Mouse (Mus musculus) right cerebral cortex, postnatal 10 days (tissue): ENCODE data around the gene Nfatc4.

Experiments
- DNase-seq, 2 experiments: peaks; one replicate each; pipeline ENCODE4 v3.0.0; 2021; ENCODE audit warnings: low spot score in 2 of 2

The Nfatc4 gene

DNA sequence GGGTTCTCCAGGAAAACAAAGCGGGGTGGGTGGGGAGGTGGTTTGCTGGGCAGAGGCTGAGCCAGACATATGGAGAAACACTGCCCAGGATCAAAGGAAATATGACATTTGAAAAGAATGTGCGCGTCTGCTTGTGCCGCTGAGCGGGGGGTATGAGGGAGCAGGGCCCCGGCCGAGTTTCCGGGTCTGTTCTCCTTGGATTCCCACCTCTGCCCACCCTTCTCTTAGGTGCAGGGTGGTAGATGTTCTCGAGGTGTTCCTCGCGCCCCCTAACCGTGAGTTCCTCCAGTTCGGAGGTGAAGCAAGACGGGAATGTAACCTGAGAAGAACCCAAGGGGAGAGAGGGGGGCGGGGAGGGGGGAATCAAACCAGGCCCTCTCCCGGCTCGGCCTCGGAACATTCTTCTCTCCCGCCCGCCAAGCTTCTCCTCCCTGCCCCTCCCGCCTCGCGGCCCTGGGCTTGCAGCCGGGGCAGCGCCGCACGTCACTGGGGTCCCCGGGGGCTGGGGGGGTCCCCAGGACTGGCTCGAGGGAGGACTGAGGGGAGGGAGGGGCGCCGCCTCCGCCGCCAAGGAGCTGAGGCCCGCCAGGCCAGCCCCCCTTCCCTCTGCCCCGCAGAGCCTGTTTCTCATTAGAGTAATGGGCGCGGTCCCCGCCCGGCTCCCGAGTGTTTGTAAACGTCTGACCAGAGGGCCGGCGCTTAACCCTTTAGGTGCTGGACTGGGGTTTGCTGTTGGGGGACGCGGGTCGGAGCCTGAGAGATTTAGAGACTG lies at the start of gene Nfatc4:
TSS of gene Nfatc4 (plus strand) at position 154 of the 772 bp plus-strand sequence.
- DNase-seq = peak; percentile 65 to 70

DNA sequence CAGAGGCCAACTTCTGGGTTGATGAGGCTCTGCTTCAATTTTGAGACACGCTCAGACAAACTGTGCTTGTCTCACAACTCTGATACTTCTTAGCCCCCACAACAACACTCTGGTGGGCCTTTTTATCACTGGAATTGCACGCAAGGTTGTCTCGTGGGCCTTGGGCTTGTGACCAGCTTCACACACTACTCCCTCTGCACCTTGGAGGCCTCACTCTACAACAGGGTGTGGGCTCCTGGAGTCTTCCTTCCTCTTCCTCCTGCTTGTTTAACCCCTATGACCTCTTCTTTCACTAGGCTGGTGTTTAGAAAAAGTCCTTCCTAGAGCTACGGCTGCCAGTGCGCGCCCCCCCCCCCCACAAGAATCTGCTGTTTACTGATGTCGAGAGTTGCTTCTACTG lies 46.2 kb upstream of the Nfatc4 start:
- peak in 1 of 2 experiments; percentile 3 for DNase-seq

DNA sequence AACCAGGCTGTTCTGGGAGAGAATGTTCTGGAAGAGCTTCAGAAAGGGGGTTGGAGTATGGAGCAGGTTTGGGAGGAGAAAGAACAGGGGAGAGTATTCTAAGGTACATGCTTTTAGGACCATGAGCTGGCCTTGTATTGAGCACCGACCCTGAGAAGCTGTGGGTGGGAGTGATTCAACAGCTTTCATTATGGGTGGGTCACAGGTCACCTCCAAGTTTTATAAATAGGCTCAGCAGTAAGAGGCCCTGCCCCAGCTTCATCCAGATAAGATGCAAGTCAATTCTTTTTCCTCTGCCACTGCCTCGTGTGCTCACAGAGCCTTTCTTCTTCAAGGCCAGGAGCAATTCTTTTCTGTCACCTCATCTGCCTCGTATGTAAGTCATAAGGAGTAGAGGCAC lies 45.8 kb upstream of the Nfatc4 start:
- DNase-seq = peak in 1 of 2 experiments; percentile 6

DNA sequence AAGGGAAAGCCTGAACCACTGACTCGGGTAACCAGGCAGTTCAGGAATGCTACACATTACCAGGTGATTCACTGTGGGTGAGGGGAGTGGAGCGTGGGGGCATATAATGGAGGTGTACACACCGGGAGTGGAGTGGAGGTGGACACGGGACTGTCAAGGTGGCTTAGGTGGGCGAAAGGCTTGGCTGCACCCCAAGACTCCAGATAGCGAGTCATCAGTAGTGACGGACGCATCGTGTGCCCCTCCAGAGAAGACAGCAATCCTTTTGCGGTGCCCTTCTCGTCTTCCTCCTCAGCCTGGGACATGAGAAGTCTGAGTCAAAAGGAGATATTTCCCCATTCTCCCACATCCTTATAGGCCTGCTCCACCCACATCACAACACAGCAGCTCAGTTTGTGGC lies 45.1 kb upstream of the Nfatc4 start:
- DNase-seq = peak in 1 of 2 experiments; percentile 11

DNA sequence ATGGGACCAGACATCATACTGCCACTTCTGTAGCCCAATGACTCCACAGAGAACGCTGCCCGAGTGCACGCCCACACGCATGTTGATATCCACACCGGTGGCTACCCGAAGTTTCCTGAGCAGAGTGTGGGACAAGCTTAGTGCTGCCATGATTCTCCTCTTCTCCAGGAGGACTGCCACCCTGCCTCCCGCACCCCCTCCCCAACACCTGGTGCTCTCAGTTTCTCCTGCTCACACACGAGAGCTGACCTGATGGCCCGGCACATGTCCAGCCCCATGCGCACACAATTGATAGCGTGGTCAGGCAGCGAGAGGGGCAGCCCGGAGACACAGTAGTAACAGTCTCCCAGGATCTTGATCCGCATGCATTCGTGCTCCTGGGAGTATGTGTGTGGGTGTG lies 44.3 kb upstream of the Nfatc4 start:
- peak; percentile 15 to 16 for DNase-seq

DNA sequence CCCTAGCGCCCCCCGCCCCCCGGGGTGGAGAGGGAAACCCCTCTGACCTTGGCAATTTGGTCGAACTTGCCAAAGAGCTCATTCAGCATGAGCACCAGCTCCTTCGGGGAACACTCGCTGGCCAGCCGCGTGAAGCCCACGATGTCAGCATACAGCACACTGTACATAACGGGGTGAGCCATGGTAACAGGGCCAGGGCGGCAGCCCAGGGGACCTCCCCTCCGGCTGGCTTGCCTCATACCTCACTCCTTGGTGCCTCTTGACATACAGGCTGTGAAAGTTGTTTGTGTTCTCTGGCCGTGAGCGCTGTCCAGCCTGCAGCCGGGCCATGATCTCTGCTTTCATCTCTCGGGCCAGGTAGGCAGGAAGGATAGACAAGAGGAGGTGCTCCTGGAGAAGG lies 43.3 kb upstream of the Nfatc4 start:
- peak in 1 of 2 experiments; percentile 20 for DNase-seq

DNA sequence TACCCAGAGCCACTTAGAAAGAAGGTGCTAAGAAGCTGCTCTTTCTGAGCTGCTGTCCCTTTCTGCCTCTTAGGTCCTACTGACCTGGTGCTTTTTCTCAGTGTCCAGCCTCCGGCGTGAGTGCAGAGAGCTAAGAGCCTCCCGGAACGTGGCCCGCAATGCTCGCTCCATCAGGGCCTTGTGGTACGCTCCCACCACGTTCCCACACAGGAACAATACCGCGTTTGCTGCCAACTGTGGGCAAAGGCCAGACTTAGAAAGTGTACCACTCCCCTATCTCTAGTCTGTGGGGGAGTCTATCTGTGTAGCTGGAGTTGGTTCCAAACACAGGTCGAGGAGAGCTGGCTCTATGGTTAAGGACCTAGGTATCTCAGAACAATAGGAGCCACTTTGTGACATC lies 42.2 kb upstream of the Nfatc4 start:
- DNase-seq = peak in 1 of 2 experiments; percentile 15

DNA sequence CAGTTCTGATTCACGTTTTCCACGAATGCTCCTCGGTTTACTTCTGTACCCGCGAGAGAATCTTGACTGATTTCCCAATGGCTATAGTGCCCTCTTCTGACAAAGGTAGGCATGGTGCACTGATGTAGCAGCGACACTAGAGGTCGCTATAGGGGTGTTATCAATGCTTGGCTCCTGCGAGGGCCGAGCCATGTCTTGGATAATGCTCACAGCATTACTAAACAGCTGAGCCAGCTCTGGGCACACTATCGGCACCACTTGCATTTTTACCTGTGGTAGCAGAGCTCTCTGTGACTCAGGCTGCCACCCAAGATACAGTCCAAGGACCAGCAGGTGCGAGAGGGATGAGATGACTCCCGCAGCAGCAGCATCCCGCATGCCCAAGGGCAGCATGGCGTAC lies 41.6 kb upstream of the Nfatc4 start:
- peak; percentile 62 to 66 for DNase-seq

DNA sequence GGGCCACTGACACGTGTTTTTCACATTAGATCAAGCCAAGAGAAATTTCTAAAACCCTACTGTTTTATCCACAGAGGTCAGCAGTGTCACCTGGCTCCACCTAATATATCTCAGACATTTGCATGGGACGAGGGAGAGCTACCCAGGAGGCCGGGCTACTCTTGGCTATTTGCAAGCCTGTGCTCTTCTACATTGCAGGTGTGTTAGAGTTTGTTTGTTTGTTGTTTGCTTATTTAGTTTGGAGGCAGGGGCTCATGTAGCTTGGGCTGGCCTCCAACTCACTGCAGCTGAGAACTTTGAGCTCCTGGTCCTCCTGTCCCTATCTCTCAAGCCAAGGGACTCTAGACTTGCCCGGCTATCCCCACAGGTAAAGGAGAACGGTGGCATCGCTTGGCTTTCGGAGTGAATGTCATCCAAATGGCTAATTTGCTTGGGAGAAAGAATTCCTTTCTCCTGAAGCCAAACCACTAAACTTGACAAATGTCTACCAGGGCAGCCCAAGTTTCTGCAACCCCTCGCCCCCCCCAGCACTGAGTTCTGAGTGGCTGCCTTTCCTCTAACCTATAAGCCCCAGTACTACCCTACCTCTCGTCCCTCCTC lies 40.5 kb upstream of the Nfatc4 start:
- DNase-seq = peak in 1 of 2 experiments; percentile 13

DNA sequence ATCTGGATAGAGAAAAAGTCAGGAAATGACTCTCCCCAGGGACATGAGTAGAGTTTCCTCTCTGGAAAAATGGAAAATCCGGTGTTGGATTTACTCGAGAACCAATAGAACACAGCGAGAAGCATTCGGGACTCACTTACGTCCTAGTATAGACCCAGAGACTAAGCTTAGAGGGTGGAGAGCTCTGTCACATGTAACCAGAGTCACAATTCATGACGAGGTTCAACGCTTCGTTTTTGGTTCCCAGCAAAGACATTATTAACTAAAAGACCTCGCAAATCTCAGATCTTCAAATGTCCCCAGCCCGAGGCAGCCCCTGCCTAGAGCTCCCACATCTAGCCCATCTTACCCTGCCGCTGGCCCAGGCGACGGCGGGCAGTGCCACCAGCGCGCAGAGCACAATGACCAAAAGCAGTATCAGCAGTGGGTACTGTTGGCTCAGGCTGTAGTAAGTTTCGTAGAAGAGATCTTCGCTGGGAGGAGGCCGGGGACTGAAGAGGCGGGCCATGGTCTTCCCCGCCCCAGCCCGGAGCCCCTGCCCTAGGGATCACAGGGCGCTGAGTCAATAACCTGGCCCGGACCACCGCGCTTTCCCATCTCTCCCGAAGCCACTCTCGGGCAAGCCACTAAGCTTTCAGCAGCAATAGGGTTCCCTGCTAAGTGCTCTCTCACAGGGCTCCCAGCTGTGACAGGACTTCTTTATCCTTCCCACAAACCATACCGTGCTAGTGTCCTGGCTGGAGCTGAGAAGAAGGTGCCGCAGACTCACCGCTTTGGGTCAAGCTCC lies 39.6 kb upstream of the Nfatc4 start:
- DNase-seq = peak in 1 of 2 experiments; percentile 23

DNA sequence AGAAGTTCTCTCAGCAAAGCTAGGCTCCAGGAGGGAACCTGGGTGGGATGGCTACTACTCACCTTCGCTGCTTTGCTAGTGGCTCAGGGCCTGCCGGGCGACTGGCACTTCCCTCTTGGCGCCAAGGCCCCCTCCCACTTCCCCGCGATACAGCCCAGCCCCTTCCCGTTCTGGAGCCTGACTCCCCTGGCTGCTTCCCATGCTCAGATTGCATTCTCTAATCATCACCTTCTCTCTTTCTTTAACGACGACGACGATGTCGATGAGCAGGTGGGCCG lies 39.0 kb upstream of the Nfatc4 start, which contains the start of gene Adcy4:
TSS of gene Adcy4 (minus strand) at position 138 of the 278 bp plus-strand sequence.
- peak in 1 of 2 experiments; percentile 15 for DNase-seq

DNA sequence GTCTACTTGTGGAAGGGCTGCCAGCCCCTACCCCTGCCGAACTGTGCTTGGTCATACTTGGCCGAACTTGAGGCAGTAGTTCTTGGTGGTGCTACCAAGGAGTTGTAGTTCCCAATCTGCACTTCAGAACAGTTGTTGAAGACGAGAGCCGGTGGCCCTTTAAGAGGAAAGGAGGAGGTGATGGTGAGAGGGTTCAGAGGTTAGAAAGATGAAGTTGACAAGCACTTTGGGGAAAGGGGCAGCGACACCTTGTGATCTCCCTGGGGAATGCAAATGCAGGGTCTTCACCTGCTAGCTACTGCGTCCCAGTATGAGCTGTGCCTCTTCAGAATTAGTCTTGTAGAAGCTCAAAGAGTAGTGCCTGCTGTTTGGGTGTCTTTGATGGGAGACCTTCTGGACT lies 37.7 kb upstream of the Nfatc4 start:
- DNase-seq = peak in 1 of 2 experiments; percentile 14

DNA sequence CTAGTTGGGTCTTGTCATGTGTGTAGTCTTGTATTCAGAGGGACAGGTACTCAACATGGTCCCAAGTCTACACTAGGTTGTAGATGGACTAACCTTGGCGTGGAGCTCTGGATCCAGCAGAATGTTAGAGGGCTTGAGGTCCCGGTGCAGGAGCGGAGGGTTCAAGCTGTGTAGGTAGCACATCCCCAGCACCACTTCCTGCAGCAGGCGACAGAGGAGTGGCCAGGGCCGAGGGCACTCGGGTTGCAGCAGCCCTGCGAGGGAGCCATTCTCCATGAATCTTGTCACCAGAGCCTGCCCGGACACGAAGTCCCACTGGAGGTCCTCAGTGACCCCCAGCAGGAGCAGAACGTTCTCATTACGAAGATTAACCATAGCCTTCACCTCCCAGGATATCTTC lies 35.2 kb upstream of the Nfatc4 start:
- peak in 1 of 2 experiments; percentile 17 for DNase-seq

DNA sequence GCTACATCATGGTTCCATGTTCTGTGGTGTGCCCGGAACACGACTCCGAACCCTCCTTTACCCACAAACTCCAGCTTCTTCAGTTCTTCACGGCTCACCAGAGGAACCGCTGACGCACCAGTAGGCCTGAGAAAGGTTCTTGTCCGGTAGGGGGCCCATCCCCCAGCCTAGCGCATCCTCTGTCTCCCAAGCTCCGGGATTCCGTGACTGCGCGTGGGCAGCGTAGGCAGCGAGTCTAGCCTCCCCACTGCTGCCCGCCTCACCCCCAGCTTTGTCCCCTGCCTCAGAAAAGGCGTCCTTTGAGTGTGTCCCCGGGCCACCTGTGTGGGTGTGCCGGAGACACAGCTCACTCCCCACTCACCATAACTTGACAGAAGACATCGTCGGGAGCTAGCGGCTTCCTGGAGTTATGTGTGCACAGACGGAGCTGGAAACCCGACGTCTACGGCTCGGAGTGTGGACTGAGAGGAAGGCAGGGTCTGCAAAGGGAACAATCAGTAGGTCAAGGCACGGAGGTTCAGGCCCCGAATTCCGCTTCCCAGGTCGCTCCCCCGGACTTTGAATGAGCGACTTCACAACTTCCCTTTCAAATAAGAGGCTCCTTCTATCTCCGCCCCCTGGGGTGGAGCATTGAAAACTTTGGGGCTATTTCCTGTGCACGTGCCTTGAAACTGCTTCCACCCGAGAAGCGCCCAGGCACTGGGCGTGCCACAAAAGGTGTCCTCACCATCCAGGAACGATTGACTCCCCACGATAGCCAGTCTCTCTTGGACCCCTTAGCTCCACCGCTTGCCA lies 34.5 kb upstream of the Nfatc4 start, which contains the start of gene Ripk3:
TSS of gene Ripk3 (minus strand) at position 610 of the 795 bp plus-strand sequence.
- DNase-seq = peak in 1 of 2 experiments; percentile 17

DNA sequence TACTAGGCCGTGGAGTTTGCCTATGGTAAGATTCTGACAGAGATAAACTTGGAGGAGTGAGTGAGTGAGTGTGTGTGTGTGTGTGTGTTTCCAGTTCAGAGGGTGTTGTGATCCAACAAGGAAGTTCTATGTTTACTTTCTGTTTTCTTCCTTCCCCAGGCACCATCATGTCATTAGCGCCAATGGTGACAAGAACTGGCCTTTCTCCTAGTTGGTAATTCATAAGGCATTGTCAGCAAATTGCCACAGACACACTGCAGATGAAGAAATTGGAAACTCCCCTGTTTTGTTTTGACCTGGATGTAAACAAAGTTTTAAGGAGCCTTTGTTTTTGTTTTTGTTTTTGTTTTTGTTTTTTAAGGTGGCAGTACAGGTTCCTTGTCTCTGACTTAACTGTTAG lies 29.5 kb upstream of the Nfatc4 start:
- no peak for DNase-seq

DNA sequence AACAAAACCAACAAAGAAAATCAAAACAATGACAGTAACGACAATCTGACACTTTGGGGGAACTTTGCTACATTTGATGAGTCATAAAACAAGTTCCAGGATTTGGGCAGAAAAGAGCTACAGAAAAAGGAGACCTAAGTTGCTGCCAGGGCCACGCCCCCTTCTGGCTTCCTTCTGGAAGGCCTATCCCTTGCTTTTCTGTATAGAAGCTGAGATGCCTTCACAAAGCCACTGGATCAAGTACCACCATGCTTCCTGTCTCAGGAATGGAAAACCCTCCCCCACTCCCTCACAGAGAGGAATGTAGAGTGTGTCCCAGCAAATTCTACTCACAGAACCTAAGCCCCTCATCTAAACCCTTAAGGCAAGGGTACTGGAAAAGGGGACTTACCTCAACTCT lies 29.0 kb upstream of the Nfatc4 start:
- DNase-seq = peak in 1 of 2 experiments; percentile 18

DNA sequence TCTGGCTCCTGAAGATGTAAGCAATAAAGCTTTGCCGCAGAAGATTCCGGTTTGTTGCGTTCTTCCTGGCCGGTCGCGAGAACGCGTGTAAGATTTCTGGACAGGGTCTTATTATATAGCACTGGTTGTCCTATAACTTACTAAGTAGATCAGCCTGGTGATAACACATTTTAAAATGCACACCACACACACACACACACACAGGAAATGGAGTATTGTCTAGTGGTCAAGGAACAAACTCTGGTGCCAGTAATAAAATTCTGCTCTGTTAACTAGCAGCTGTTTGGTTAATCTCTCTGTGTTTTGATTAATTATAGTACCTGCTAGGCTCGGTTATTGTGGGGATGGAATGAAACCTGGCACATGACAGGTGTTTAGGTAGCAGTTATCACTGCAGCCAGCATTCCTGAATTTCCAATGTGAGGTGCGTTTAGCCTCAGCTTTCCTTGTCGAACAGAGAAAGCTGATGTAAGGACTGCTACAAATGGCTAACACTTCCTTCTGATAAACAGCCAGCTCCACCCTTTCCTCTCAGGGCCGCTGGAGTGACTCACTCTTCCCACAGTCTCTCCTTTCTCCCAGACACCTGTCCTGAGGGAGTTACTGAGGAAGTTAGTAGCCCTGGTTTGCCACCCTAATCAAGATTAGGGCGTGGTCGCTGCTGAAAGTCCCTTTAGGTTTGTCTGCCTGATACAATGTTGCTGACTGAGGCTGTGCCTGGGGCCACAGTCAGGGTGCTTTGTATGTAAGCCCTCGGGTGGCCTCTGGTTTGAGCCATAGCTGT lies 27.4 kb upstream of the Nfatc4 start:
- peak in 1 of 2 experiments; percentile 7 for DNase-seq

DNA sequence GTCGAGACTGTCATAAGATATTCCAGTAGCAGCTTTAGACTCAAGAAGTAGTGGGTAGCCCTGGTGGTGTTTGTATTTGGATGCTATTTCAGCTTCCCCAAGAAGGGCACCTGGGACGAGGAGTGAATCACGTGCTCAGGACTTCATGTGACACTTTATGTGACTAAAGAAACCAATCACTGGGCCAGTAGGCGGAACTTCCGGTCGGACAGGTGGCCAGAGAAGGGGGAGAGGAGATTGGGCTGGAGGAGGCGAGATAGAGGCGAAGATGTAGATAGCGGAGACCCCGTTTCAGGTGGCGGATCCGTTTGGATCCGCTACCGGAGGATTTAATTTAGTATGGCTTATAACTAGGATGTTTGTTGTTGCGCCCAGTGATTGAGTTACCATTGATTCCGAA lies 8.1 kb upstream of the Nfatc4 start:
- peak; percentile 80 to 88 for DNase-seq

DNA sequence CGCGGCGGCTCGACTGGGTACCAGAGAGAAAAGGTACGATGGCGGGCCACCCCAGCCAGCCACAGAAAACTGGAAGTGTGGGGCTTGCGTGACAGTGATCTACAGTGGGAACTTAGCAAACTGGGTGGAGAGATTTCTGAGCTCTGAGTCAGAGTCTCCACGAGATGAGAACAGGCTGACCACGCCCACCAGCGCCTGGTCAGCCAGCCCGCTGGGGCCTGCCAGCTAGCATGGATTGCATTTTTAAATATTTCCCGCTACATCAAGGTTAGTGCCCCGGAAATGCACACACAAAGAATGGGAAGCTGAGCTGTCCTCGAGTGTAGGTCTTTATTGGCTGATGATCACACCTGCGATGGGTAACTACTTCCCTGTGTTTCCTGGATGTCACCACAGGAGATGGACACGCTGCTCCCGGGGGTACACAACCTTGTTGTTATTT lies 7.6 kb upstream of the Nfatc4 start:
- peak; percentile 36 to 52 for DNase-seq

DNA sequence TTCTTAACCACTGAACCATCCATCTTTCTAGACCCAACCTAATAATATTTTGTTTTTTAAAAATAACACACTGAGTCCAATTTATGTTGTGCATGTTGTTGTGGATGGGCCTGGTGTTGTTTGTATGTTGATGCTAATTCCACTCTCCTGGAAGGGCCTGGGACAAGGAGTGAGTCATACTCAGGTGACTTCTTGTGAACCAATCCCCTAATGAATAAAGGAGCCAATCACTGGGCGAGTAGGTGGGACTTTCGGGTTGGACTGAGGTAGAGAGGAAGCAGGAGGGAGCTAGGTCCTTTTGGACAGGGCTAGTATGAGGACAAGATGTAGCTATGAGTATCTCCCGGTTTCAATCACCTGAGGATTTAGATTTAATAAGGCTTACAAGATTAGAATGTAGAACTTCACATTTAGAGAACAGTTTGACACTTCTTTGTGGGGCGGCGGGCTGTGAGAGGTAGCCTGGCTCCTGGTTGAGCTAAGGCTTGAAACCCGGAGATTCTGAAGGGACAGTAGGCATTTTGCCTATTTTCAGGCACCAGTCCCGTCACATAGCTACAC lies 3.0 kb upstream of the Nfatc4 start:
- peak in 1 of 2 experiments; percentile 13 for DNase-seq
